Mouse (Mus musculus) left cerebral cortex, adult 18-20 months (tissue): ENCODE measurements around the gene Mmp8. TPM values are rescaled to one million over a fixed set of nuclear protein-coding genes. Genes with fewer than 3 reads are reported as not detected.
A peak's percentile ranks its signal among the peaks of the same experiment; 100 is the strongest.

ENCODE experiments used
- DNase-seq, 2 experiments: peaks; one replicate each; pipeline ENCODE4 v3.0.0; 2021 to 2022; ENCODE audit warnings: low spot score in 2 of 2, mixed read lengths in 1 of 2
- long read RNA-seq, 2 experiments: library from polyadenylated mRNA; stranded (forward); transcript quantifications; one replicate each; pipeline ENCODE4 v2.0.0; 2021
- total RNA-seq, 2 experiments: library from RNA; stranded (reverse); gene quantifications; 2 replicates each; pipeline ENCODE4 v1.2.3; 2021

Mmp8 gene
- total RNA-seq: not detected
- long read RNA-seq, experiment 1: 0 reads
- long read RNA-seq, experiment 2: 0 reads

- no peak for DNase-seq
These were observed at the start of gene Mmp8 for GRCm38 (mm10) chr9:7558221-7559017. TSS of gene Mmp8 (plus strand) at chr9:7558456.

- DNase-seq: no peak
These were observed 48.5 kb upstream of the Mmp8 start for GRCm38 (mm10) chr9:7509619-7510233.

DNA sequence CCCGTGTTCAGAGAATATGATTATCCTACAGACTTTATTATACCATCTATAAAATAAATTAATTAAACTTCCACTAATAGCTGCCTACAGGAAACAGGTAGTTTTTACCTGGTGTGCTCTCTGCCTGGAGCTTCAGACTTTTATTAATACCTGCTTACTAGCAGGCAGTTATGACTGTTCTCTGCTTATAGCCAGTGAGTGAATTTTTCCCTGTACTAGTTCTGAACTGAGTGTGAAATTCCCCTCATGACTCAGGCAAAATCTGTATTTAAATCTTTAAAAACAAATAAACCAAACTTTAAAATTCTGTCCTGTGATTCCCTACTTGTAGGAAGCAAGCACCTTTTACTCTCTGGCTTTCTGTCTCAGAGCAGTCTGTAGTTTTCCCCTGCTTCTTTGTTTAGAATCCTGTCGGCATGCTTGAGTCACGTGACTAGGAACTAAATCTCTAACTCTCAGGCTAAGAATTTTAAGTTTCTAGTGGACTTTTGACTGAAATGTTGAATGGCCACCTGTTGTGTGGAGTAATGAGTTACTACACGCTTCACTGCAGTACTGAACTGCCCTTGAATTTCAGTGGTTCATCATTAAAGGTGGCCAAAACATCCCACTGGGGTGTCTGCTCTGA lies 40.2 kb upstream of the Mmp8 start:
- no peak for DNase-seq

DNA sequence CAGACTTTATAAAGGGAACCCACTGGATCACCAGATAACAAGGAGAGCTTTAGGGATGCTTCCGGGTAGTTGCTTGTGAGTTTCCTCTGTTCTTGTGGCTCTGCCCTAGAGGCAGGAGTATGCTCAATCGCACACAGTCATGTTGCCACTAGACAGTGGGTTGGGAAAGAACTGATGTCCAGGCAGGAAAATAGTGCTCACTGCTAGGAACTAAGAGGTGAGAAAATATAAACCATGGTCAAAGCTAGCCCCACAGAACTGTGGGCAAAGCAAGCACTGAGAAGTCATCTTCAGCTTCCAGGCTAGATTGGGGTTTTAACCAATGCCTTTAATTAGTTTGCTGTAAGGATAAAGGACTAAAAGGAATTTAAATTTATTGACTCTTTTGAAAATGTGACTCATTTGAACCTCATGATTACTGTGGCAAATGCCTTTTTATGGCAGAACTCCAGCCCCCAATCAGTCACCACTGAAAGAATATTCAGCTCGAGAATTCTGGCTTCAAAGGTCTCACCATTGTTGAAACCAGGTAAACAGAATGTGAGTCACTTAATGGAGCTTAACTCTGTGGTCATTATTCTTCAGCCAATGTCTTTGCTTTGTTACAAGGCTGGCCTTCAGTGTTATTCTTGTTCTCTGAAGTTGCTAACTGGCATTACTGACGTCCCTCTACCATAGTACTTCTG lies 31.9 kb upstream of the Mmp8 start:
- no peak for DNase-seq

DNA sequence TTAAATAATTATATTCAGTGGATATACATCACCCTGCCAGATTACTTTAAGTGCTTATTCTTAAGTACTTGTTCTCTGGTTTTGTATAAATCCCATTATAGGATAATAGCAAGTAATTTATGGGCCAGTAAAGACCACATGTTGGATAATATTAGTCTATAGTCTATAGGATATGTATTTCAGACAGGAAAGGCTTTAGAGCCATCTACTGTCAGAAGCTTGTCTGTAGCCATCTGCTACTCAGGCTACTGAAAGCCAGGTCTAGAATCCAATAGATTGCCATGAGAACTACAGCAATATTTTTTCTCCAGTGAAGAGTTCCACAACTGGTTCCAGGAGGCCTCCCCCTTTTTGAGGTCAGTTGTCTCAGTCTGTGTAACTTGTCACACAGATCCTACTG lies 15.5 kb upstream of the Mmp8 start:
- DNase-seq: no peak

DNA sequence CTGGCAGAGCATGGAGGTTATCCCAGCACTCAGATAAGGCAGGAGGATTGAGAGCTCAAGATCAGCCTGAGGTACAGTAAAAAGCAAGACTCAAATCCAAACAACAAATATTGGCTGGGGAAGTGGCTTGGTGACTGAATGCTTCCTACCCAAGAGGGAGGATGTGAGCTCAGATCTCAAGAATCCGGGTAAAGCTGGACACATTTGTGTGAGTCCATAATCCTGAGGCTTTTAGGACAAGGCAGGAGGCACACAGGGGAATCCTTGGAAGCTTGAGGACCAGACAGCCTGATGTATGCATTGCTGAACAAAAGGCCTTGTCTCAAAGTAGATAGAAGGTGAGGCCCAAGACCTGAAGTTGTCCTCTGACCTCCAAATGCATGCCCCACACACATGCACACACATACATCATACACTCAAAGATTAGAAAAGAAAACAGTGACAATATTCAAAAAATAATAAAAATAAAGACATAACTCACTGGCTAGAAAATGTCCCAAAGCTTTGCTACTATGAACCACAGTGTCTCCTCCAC lies 13.3 kb upstream of the Mmp8 start:
- no peak for DNase-seq

GRCm38 (mm10) chr9:7545471-7545870 lies 12.8 kb upstream of the Mmp8 start:
- DNase-seq: no peak

DNA sequence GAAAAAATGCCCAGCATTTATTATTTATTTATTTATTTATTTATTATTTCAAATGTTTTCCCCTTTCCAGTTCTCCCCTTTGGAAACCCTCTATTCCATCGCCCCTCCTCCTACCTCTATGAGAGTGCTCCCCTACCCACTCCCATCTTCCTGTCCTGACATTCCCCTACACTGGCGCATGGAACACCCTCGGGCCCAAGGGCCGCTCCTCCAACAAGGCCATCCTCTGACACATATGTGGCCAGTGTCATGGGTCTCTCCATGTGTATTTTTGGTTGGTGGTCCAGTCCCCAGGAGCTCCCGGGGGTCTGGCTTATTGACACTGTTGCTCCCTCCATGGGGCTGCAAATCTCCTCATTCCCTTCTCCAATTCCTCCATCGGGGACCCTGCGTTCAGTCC lies 12.3 kb upstream of the Mmp8 start:
- no peak for DNase-seq

GRCm38 (mm10) chr9:7551943-7552342 lies 6.3 kb upstream of the Mmp8 start:
- no peak for DNase-seq

GRCm38 (mm10) chr9:7553536-7553935 lies 4.7 kb upstream of the Mmp8 start:
- DNase-seq: no peak

DNA sequence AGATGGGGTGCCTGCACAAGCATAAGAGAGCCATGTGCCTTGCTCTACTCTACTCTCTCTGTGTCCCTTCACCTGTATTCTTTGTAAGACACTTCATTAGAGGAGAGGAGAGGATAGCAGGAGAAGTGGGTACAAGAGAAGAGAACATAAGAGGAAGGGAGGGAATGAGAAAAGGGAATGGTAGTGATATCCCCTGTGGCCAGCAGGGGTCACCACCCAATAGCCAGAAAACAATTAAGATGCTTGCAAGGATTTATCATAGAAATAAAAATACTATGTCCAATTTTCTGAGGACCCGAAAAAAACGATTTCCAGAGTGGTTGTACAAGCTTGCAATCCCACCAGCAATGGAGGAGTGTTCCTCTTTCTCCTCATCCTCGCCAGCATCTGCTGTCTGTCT lies 3.9 kb upstream of the Mmp8 start:
- peak; percentile 7 to 11 for DNase-seq

GRCm38 (mm10) chr9:7560026-7560425 lies 1.8 kb downstream of the Mmp8 start:
- no peak for DNase-seq

GRCm38 (mm10) chr9:7567376-7567775 lies 9.1 kb downstream of the Mmp8 start:
- DNase-seq: no peak

- no peak for DNase-seq
These were observed 9.7 kb downstream of the Mmp8 start for GRCm38 (mm10) chr9:7567923-7568322.

DNA sequence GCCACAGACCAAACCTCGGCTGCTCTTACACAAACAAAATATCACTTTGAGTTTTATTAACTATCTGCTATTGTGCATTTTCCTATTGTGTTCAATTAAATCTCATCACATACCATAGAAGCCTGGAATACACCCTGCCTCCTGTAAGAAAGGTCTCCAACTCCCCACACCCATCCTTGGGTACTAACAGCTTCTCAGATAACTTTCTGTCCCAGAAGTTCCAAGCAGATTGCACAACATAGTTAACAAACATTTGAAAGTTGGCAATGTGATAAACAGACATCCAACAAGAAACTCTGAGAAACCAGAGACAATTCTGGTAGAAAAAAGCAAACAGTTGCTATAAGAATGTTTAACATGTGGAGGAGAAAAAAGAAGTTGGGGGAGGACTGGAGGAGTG lies 12.2 kb downstream of the Mmp8 start:
- no peak for DNase-seq

DNA sequence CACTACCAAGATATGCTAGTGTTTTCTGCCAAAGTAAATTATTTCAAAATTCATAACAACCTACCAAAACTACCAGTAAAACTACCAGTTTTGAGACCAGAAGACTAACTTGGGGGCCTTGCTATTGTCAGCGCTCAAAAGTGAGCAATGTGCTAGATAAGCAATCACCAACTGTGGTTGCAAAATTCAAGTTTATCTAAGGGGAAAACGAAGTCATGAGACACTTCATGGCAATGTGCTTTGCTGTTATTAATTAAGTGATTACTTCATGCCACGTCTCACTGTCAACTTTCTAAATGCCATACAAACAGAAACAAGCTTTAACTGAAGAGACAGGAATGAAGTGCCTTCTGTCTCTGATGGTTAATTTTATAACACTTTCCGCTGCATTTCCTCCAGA lies 12.9 kb downstream of the Mmp8 start, which contains the start of gene Mmp27:
Gene Mmp27 (plus strand): TSS at position 235 of the 400 bp plus-strand sequence.
- no peak for DNase-seq

DNA sequence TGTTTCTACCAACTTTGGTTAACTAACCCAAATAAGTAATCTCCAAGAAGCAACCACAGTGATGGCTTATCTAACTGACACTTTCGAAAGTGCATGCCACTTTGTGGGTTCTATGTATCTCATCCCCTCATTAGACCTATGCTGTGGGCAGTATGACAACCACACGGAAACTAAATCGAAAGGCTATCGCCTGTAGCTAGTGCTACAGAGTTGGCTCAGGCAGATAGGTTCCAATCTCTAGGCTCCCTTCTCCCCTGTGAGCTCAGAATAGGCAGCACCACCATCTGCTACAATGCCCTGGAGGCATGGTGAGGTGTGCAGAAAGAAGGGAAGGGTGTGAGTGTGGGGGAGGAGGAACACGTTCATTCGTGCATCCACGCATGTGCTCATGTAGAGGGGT lies 13.9 kb downstream of the Mmp8 start:
- no peak for DNase-seq

DNA sequence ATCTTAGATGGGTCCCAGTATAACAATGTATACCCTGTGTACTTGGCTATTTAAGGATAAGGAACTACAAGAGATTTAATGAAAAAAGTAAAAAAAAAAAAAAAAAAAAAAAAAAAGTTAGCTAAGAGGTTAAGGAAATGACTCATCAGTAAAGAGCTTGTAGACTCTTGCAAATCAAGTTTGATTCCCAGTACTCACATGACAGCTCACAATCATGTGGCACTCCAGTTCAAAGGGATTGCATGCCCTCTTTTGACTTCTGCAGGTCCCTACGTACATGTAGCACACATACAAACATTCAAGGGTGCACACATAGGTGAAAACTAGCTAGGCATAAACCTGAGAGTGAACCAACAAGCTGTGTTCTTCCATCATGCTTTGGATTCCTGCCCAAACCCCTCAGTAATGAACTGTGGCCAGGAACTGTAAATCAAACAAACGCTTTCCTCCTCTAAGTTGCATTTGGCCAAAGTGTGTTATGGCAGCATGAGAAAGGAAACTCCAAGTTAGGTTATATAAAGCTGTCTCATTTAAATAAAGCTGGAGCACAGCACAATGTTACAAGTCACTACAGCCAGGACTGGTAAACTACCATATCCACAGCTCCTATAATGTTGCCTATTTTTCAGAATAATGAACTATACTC lies 14.5 kb downstream of the Mmp8 start:
- DNase-seq: no peak

GRCm38 (mm10) chr9:7575526-7575925 lies 17.3 kb downstream of the Mmp8 start:
- DNase-seq: no peak

DNA sequence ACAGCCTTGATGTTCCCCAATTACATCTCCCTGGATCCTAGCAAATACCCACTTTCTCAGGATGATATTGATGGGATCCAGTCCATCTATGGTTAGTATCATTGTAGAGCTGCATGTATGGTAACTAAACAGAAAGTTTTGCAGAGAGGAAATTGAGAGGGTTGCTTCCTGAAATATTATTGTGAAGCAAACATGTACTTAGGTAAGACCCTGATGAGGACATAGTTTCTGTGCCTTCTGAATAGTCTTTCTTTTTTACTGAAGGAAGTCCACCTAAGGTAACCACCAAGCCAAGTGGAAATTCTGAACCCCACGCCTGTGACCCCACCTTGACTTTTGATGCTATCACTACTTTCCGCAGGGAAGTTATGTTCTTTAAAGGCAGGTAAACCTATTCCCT lies 19.1 kb downstream of the Mmp8 start:
- DNase-seq: no peak

GRCm38 (mm10) chr9:7590063-7590462 lies 31.8 kb downstream of the Mmp8 start:
- no peak for DNase-seq
